Mouse (Mus musculus) E14TG2a.4 (cell line): Measurements from ENCODE around the gene Prrg2.

Source experiments
- CTCF ChIP-seq: conservative IDR thresholded peaks from 2 replicates; pipeline ENCODE4 v1.5.1; 2014; ENCODE audit warnings: low read length
- NANOG ChIP-seq: IDR thresholded peaks from 2 replicates; pipeline ENCODE4 v1.6.1; 2014; ENCODE audit warnings: borderline replicate concordance, low read length, mixed read lengths
- POU5F1 ChIP-seq: IDR thresholded peaks from 2 replicates; pipeline ENCODE4 v1.6.1; 2014; ENCODE audit warnings: low read length, borderline replicate concordance

DNA sequence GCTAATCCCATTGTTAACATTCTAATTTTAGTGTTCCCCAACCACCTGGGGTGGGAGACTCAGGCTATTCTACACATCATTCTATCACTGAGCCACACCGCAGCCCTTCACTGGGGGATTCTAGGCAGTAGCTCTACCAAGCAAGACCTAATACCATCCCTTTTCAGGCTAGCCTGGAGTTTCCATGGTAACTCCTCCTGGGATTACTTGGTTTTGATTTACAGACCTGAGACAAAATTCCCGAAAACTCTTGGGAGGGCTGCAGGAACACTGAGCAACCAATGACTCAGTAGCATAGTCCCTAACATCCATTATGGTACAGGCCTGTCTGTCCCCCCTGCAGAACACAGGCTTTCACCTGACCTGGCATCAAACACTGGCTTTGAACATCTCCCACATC is 36.2 kb downstream of the Prrg2 start:
- no peak for TF ChIP-seq CTCF
- TF ChIP-seq POU5F1: no peak
- no peak for TF ChIP-seq NANOG
